ENCODE assay signal across 10 mouse cellular contexts in the genomic region with DNA sequence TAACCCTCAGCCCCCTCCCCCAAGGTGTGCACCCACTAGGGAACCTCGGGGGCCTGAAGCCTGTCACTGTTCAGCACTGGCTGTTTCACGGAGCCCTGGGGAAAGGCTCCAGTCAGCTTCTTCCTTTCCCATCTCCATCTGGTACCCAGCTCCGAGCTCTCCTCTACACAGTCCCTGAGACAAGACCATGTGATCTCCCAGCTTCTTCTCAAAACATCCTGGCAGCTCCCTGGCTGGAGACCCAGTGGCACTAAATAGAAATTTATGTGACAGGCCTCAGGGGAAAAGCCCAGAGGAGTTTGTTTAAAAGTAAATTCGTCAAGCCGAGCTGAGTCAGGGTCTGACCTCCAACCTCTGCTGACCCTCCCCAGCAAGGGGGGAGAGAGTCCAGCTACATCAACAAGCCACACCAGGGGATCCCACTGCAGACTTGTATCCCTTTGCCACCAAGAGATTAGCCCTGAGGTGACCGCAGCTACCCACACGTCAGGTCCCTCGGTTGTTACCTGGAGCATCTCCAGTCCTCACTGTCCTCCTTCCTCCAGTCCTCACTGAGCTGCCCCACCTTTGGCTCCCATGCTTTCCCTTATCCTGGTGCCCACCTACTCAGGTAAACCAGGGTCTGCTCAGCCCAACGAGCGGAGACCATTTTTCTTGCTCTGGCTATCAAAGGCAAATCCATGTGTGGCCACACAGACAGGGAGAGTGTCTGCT.
DNase-seq lines count a peak whose midpoint lies in the region; ATAC-seq lines count a peak whose summit lies in the region.
"Had no signal": no experiment of that assay in that cellular context is flagged by ENCODE, and none has a peak within 500 bp of the region (broad histone marks: within the 10 kb centered on the region; RNA-seq: fewer than 3 reads in every experiment).

No protein-coding gene starts in this region.

- H3K27me3 ChIP-seq in forebrain, embryonic 11.5 days (ENCODE audit: control insufficient read depth, insufficient read depth, low read length), result no peaks in the 10 kb centered on the region
- no peaks in the 10 kb centered on the region for H3K27me3 ChIP-seq in forebrain, embryonic 16.5 days (replicated peaks; ENCODE audit: control insufficient read depth, insufficient read depth, low read length)
- 0 out of 2 replicates have a peak, but pooled peaks cover 3% of the 10 kb centered on the region for H3K27me3 ChIP-seq in kidney, embryonic 14.5 days (ENCODE audit: control insufficient read depth, insufficient read depth, low read length)
- H3K27me3 ChIP-seq in midbrain, embryonic 14.5 days (ENCODE audit: control insufficient read depth, insufficient read depth, low read length), result no peaks in the 10 kb centered on the region
- H3K27me3 ChIP-seq: heart, embryonic 15.5 days had no signal

- no peak overlapping the region for H3K4me2 ChIP-seq in forebrain, embryonic 11.5 days (ENCODE audit: low read depth, low read length, severe bottlenecking)
- H3K4me2 ChIP-seq in forebrain, embryonic 16.5 days (ENCODE audit: low read length), result no peak overlapping the region
- H3K4me2 ChIP-seq in kidney, embryonic 14.5 days (replicated peaks; ENCODE audit: low read depth, low read length), result no peak overlapping the region
- H3K4me2 ChIP-seq in midbrain, embryonic 14.5 days (ENCODE audit: low read length), result no peak overlapping the region
- H3K4me2 ChIP-seq: heart, embryonic 15.5 days had no signal

- no peaks in the 10 kb centered on the region for H3K4me1 ChIP-seq in forebrain, embryonic 11.5 days (replicated peaks; ENCODE audit: control insufficient read depth, insufficient read depth, low read length)
- H3K4me1 ChIP-seq in forebrain, embryonic 16.5 days (replicated peaks; ENCODE audit: control insufficient read depth, insufficient read depth, low read length), result no peaks in the 10 kb centered on the region
- H3K4me1 ChIP-seq in kidney, embryonic 14.5 days (ENCODE audit: control insufficient read depth, insufficient read depth, low read length), result peaks cover 52% of the 10 kb centered on the region
- no peaks in the 10 kb centered on the region for H3K4me1 ChIP-seq in midbrain, embryonic 14.5 days (ENCODE audit: control insufficient read depth, insufficient read depth, low read length)

- ATAC-seq in forebrain, embryonic 11.5 days (replicated peaks; ENCODE audit: low FRiP score), result no peak
- no peak for ATAC-seq in forebrain, embryonic 16.5 days
- peak; percentile 70 for ATAC-seq in kidney, embryonic 14.5 days (ENCODE audit: low FRiP score, low TSS enrichment)
- ATAC-seq in midbrain, embryonic 14.5 days (ENCODE audit: low FRiP score, low TSS enrichment), result no peak

- H3K4me3 ChIP-seq in forebrain, embryonic 11.5 days (ENCODE audit: low read depth, low read length), result no peak overlapping the region
- H3K4me3 ChIP-seq in forebrain, embryonic 16.5 days (replicated peaks; ENCODE audit: low read length), result no peak overlapping the region
- H3K4me3 ChIP-seq in kidney, embryonic 14.5 days (ENCODE audit: low read length), result no peak overlapping the region
- no peak overlapping the region for H3K4me3 ChIP-seq in midbrain, embryonic 14.5 days (replicated peaks; ENCODE audit: low read depth, low read length)
- H3K4me3 ChIP-seq: heart, embryonic 15.5 days had no signal

- 76% methylated on average over 10 of the region's 10 CpGs for WGBS in forebrain, embryonic 11.5 days
- WGBS in forebrain, embryonic 16.5 days, result 78% methylated on average over 10 of the region's 10 CpGs
- 24% methylated on average over 10 of the region's 10 CpGs for WGBS in kidney, embryonic 14.5 days
- WGBS in midbrain, embryonic 14.5 days, result 79% methylated on average over 10 of the region's 10 CpGs

- H3K9me3 ChIP-seq in forebrain, embryonic 11.5 days (ENCODE audit: control insufficient read depth, low read length), result no peaks in the 10 kb centered on the region
- no peaks in the 10 kb centered on the region for H3K9me3 ChIP-seq in forebrain, embryonic 16.5 days (ENCODE audit: control insufficient read depth, low read length)
- H3K9me3 ChIP-seq in kidney, embryonic 14.5 days (ENCODE audit: control insufficient read depth, low read length), result no peaks in the 10 kb centered on the region
- no peaks in the 10 kb centered on the region for H3K9me3 ChIP-seq in midbrain, embryonic 14.5 days (ENCODE audit: control insufficient read depth, low read length)
- H3K9me3 ChIP-seq: heart, embryonic 15.5 days had no signal

- DNase-seq in forebrain, embryonic 11.5 days (ENCODE audit: low spot score), result peak; percentile 43
- no peak for DNase-seq in kidney, adult 18-20 months
- DNase-seq in kidney, postnatal 4 days, result peak; percentile 69 to 72
- no peak for DNase-seq in cerebellum, adult 11 months
- no peak for DNase-seq in midbrain, embryonic 14.5 days
- no peak for DNase-seq in cerebellum, adult 18-20 months

- H3K9ac ChIP-seq in forebrain, embryonic 11.5 days (ENCODE audit: low read length), result no peak overlapping the region
- H3K9ac ChIP-seq in forebrain, embryonic 16.5 days (replicated peaks; ENCODE audit: low read depth, low read length), result no peak overlapping the region
- H3K9ac ChIP-seq in kidney, embryonic 14.5 days (ENCODE audit: low read depth, low read length), result no peak overlapping the region
- no peak overlapping the region for H3K9ac ChIP-seq in midbrain, embryonic 14.5 days (replicated peaks; ENCODE audit: low read length)
- H3K9ac ChIP-seq: heart, embryonic 15.5 days had no signal

- H3K36me3 ChIP-seq in forebrain, embryonic 11.5 days (ENCODE audit: control insufficient read depth, insufficient read depth, low read length), result no peaks in the 10 kb centered on the region
- no peaks in the 10 kb centered on the region for H3K36me3 ChIP-seq in forebrain, embryonic 16.5 days (ENCODE audit: control insufficient read depth, insufficient read depth)
- no peaks in the 10 kb centered on the region for H3K36me3 ChIP-seq in kidney, embryonic 14.5 days (ENCODE audit: control insufficient read depth, insufficient read depth, low read length)
- H3K36me3 ChIP-seq in midbrain, embryonic 14.5 days (ENCODE audit: control insufficient read depth, insufficient read depth, low read length), result no peaks in the 10 kb centered on the region
- H3K36me3 ChIP-seq: heart, embryonic 15.5 days had no signal

- H3K27ac ChIP-seq in forebrain, embryonic 11.5 days (ENCODE audit: low read depth, low read length), result no peak overlapping the region
- no peak overlapping the region for H3K27ac ChIP-seq in forebrain, embryonic 16.5 days (ENCODE audit: low read length)
- H3K27ac ChIP-seq in kidney, embryonic 14.5 days (ENCODE audit: low read depth, low read length), result no peak overlapping the region
- H3K27ac ChIP-seq in midbrain, embryonic 14.5 days (replicated peaks; ENCODE audit: low read depth, low read length), result no peak overlapping the region
- H3K27ac ChIP-seq: heart, embryonic 15.5 days; hindbrain, postnatal 0 days had no signal

Comparison
In these comparisons a context has a peak if more than half of its experiments do, and no peak if none do; other contexts are left out.
1. DNase-seq: peak in forebrain, embryonic 11.5 days (single experiment) and kidney, postnatal 4 days (2 of 2); none in kidney, adult 18-20 months (single experiment), cerebellum, adult 11 months (single experiment), midbrain, embryonic 14.5 days (single experiment) and cerebellum, adult 18-20 months (0 of 2).